Mouse (Mus musculus) ovary, adult 10 weeks (tissue): ENCODE measurements around the gene Gm13693. TPM values are rescaled to one million over a fixed set of nuclear protein-coding genes. Genes with fewer than 3 reads are reported as not detected.

ENCODE experiments used
- polyA plus RNA-seq: library from polyadenylated mRNA; stranded (reverse); fragments of 350-450 nt; fragmentation: Illumina TruSeq; extraction: RNeasy Lipid Tissue Mini Kit (QIAGEN cat#74804); gene quantifications from one replicate; pipeline ENCODE4 v1.2.3, GENCODE M21; 2014

Gm13693 gene
- not detected for polyA plus RNA-seq

GRCm38 (mm10) chr2:83961203-83961602 lies at the start of gene Gm13693:
Gene Gm13693, plus strand, starts transcription at chr2:83961503.

GRCm38 (mm10) chr2:83940931-83941361 lies 20.4 kb upstream of the Gm13693 start, which contains the start of gene Zswim2:
Gene Zswim2, minus strand, starts transcription at chr2:83941228.

GRCm38 (mm10) chr2:83955393-83955792 lies 5.9 kb upstream of the Gm13693 start, which contains the start of gene Gm13698:
Gene Gm13698, plus strand, starts transcription at chr2:83955693.

GRCm38 (mm10) chr2:83967013-83967412 lies 5.7 kb downstream of the Gm13693 start, which contains the start of gene Gm13695:
Gene Gm13695, plus strand, starts transcription at chr2:83967313.

GRCm38 (mm10) chr2:83972823-83973222 lies 11.5 kb downstream of the Gm13693 start, which contains the start of gene Gm13696:
Gene Gm13696, plus strand, starts transcription at chr2:83973123.

GRCm38 (mm10) chr2:83978633-83979032 lies 17.3 kb downstream of the Gm13693 start, which contains the start of gene Gm13694:
Gene Gm13694, plus strand, starts transcription at chr2:83978933.

GRCm38 (mm10) chr2:83984443-83984842 lies 23.1 kb downstream of the Gm13693 start, which contains the start of gene Gm13697:
Gene Gm13697, plus strand, starts transcription at chr2:83984743.

GRCm38 (mm10) chr2:83990253-83990652 lies 28.9 kb downstream of the Gm13693 start, which contains the start of gene Gm13691:
Gene Gm13691, plus strand, starts transcription at chr2:83990553.

Other genes with a start within 250 kb of the Gm13693 start
- 316 TPM for gene Itgav, start 237.1 kb upstream of the Gm13693 start, polyA plus RNA-seq
- 48.9 TPM for gene Fam171b, start 148.9 kb upstream of the Gm13693 start, polyA plus RNA-seq
- not detected for gene Zswim2, start 20.3 kb upstream of the Gm13693 start, polyA plus RNA-seq
- not detected for gene Gm13698, start 5.8 kb upstream of the Gm13693 start, polyA plus RNA-seq
- gene Gm13695, start 5.8 kb downstream of the Gm13693 start, polyA plus RNA-seq, result not detected
- not detected for gene Gm13696, start 11.6 kb downstream of the Gm13693 start, polyA plus RNA-seq
- not detected for gene Gm13694, start 17.4 kb downstream of the Gm13693 start, polyA plus RNA-seq
- gene Gm13697, start 23.2 kb downstream of the Gm13693 start, polyA plus RNA-seq, result not detected
- gene Gm13691, start 29.1 kb downstream of the Gm13693 start, polyA plus RNA-seq, result not detected